Mouse (Mus musculus) neural tube, embryonic 13.5 days (tissue): ENCODE results near the gene Ppard. TPM values are rescaled to one million over a fixed set of nuclear protein-coding genes. Genes with fewer than 3 reads are reported as not detected.

ENCODE experiments used
- ATAC-seq: fragments of 200-750 bp; cut with Nextera tagmentation; 2 replicates; pipeline ENCODE4 v1.8.0; 2017; ENCODE audit warnings: low read depth, mild to moderate bottlenecking, moderate TSS enrichment, moderate library complexity
- H3K27ac ChIP-seq: fragments of 300-500 bp; sonication (generic); replicated peaks from 2 replicates; pipeline ENCODE4 v1.5.1; 2015; ENCODE audit warnings: moderate library complexity, mild to moderate bottlenecking, inconsistent platforms
- H3K27me3 ChIP-seq: fragments of 300-500 bp; sonication (generic); 2 replicates; pipeline ENCODE4 v1.6.1; 2015; ENCODE audit warnings: mild to moderate bottlenecking, inconsistent platforms
- H3K36me3 ChIP-seq: fragments of 300-500 bp; sonication (generic); 2 replicates; pipeline ENCODE4 v1.6.1; 2015; ENCODE audit warnings: mild to moderate bottlenecking, inconsistent platforms
- H3K4me1 ChIP-seq: fragments of 300-500 bp; sonication (generic); replicated peaks from 2 replicates; pipeline ENCODE4 v1.6.1; 2015; ENCODE audit warnings: inconsistent platforms
- H3K4me2 ChIP-seq: fragments of 300-500 bp; sonication (generic); 2 replicates; pipeline ENCODE4 v1.6.1; 2015; ENCODE audit warnings: inconsistent platforms, mild to moderate bottlenecking, moderate library complexity
- H3K4me3 ChIP-seq: fragments of 300-500 bp; sonication (generic); 2 replicates; pipeline ENCODE4 v1.5.1; 2015; ENCODE audit warnings: mild to moderate bottlenecking, inconsistent platforms
- H3K9ac ChIP-seq: fragments of 300-500 bp; sonication (generic); 2 replicates; pipeline ENCODE4 v1.6.1; 2015; ENCODE audit warnings: moderate library complexity, mild to moderate bottlenecking, inconsistent platforms
- H3K9me3 ChIP-seq: fragments of 300-500 bp; sonication (generic); 2 replicates; pipeline ENCODE4 v1.6.1; 2016; ENCODE audit warnings: inconsistent platforms
- WGBS: fragments of 180-500 bp; shearing (Covaris S2); methylation state at CpG from one replicate; pipeline ENCODE4 v1.1.7; 2015; 5-methylcytosine and 5-hydroxymethylcytosine counted together
- polyA plus RNA-seq: library from polyadenylated mRNA; unstranded; fragments of >200 nt; fragmentation: Nextera tagmentation; extraction: Ambion mirVana; gene quantifications from 2 replicates; pipeline ENCODE4 v1.2.1, GENCODE M21; 2015

The Ppard gene
- polyA plus RNA-seq, result 1.4 and 2.6 TPM in 2 replicates

- H3K36me3 ChIP-seq, result no peaks in the 10 kb centered on the region
- peak; percentile 94 for ATAC-seq
- peak within 1 kb of the TSS; percentile 80 for H3K9ac ChIP-seq
- H3K27ac ChIP-seq, result peak within 1 kb of the TSS; percentile 59; the same call in 1 of the 2 replicates
- under 1% methylated on average over 57 of the region's 57 CpGs for WGBS
- no peaks in the 10 kb centered on the region for H3K27me3 ChIP-seq
- H3K4me1 ChIP-seq, result peaks cover 39% of the 10 kb centered on the region
- H3K4me3 ChIP-seq, result peak within 1 kb of the TSS; percentile 73
- peak within 1 kb of the TSS; percentile 81 for H3K4me2 ChIP-seq
- no peaks in the 10 kb centered on the region for H3K9me3 ChIP-seq
Measured at GRCm38 (mm10) chr17:28232475-28233060, at the start of gene Ppard. Gene Ppard, plus strand, starts transcription at chr17:28232700.

GRCm38 (mm10) chr17:28184971-28185638 is 47.4 kb upstream of the Ppard start:
- no peak for ATAC-seq
- Histone ChIP-seq H3K27me3 (no peaks in the 10 kb centered on the region), H3K4me2 (no peak overlapping the region), H3K27ac (no peak overlapping the region), H3K4me3 (no peak overlapping the region), H3K9me3 (no peaks in the 10 kb centered on the region), H3K9ac (no peak overlapping the region), H3K36me3 (peaks cover 13% of the 10 kb centered on the region), H3K4me1 (peaks cover 32% of the 10 kb centered on the region)
- WGBS, result 87% methylated on average over 7 of the region's 7 CpGs

GRCm38 (mm10) chr17:28188313-28188712 is 44.2 kb upstream of the Ppard start:
- 92% methylated on average over 5 of the region's 5 CpGs for WGBS

DNA sequence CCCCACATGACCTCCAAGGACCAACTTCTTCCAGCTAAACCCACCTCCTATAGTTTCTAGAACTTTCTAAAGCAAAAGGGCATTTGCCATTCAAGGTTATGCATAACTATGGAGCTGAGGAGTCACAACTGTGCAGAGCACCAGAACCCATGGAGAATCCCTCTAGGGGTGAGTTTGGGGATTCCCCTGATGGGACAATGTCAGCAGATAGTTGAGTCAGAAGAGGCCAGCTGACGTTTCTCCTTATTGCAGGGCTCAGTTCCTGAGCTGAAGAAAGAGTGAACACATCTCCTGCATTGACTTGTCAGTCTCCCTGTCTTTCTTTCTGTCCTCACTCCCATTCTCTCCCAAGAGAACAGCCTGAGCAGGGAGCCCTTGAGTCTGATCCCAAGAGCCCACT is 39.7 kb upstream of the Ppard start:
- Histone ChIP-seq H3K9ac (no peak overlapping the region), H3K9me3 (no peaks in the 10 kb centered on the region), H3K27me3 (no peaks in the 10 kb centered on the region), H3K4me2 (no peak overlapping the region), H3K27ac (no peak overlapping the region), H3K4me3 (no peak overlapping the region), H3K4me1 (0 out of 2 replicates have a peak, but pooled peaks cover 3% of the 10 kb centered on the region), H3K36me3 (peaks cover 75% of the 10 kb centered on the region)
- 78% methylated on average over 1 of the region's 1 CpGs for WGBS
- no peak for ATAC-seq

More at GRCm38 (mm10) chr17:28188313-28188712, 44.2 kb upstream of the Ppard start:
- no peaks in the 10 kb centered on the region for H3K9me3 ChIP-seq
- no peak overlapping the region for H3K4me3 ChIP-seq
- ATAC-seq, result no peak
- H3K9ac ChIP-seq, result no peak overlapping the region
- no peaks in the 10 kb centered on the region for H3K27me3 ChIP-seq
- H3K4me2 ChIP-seq, result no peak overlapping the region
- H3K36me3 ChIP-seq, result peaks cover 44% of the 10 kb centered on the region
- peaks cover 2% of the 10 kb centered on the region; the same call in 1 of the 2 replicates for H3K4me1 ChIP-seq
- H3K27ac ChIP-seq, result no peak overlapping the region

DNA sequence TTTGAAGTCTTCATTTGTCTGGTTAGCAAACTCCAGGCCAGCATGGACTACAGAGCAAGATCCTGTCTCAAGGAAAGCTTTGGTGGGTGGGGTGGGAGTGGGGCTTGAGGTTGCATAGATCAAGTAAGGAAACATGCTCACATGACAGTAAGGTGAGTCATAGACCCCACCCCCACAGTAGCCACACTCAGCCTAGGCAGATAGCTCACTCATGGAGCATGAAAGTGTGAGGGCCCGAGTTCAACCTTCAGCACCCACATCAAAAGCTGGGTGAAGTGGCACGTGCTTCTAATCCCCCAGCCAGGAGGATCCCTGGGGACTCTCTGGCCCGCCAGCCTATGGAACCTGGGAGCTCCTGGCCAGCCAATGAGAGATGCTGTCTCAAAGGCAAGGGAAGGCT is 38.9 kb upstream of the Ppard start:
- no peak overlapping the region for H3K27ac ChIP-seq
- H3K9ac ChIP-seq, result no peak overlapping the region
- H3K4me3 ChIP-seq, result no peak overlapping the region
- WGBS, result 86% methylated on average over 3 of the region's 3 CpGs
- ATAC-seq, result no peak
- H3K4me2 ChIP-seq, result no peak overlapping the region
- H3K36me3 ChIP-seq, result peaks cover 83% of the 10 kb centered on the region
- H3K27me3 ChIP-seq, result no peaks in the 10 kb centered on the region
- H3K9me3 ChIP-seq, result no peaks in the 10 kb centered on the region
- H3K4me1 ChIP-seq, result 0 out of 2 replicates have a peak, but pooled peaks cover 3% of the 10 kb centered on the region

DNA sequence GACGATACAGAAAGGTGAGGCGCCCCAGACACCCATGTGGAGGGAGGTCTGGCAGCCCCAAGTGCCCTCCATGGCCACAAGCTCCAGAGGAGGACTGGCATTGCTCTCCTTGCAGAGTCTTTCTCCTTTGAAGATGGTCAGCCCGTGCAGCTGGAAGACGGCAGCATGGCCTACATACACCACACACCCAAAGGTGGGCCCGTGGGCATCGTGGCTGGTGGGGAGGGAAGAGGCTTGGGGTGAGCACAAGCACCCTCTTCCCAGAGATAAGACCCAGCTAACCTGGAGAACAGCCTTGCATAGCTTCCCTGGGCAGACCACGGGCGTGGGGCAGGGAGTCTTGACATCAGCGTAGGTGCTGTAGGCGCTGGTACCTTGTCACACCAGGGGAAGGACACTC is 37.5 kb upstream of the Ppard start:
- H3K4me1 ChIP-seq, result 0 out of 2 replicates have a peak, but pooled peaks cover 3% of the 10 kb centered on the region
- H3K9me3 ChIP-seq, result no peaks in the 10 kb centered on the region
- H3K9ac ChIP-seq, result no peak overlapping the region
- 97% methylated on average over 10 of the region's 10 CpGs for WGBS
- no peak overlapping the region for H3K4me2 ChIP-seq
- H3K4me3 ChIP-seq, result no peak overlapping the region
- H3K27ac ChIP-seq, result no peak overlapping the region
- H3K27me3 ChIP-seq, result no peaks in the 10 kb centered on the region
- peaks cover 89% of the 10 kb centered on the region for H3K36me3 ChIP-seq
- ATAC-seq, result no peak

DNA sequence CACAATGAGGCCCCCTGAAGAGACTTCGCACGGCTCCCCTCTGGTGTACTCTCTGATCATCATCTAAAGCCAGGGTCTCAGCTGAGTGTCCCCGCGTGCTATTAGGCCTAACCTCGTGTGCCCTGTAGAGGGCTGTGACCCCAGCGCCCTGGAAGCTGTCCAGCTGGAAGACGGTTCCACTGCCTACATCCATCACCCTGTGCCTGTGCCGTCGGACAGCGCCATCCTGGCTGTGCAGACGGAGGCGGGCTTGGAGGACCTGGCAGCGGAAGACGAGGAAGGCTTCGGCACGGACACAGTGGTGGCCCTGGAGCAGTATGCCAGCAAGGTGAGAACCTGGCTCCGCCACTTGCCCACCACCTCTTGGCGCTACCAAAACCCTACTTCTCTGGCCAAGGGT is 34.9 kb upstream of the Ppard start:
- H3K27me3 ChIP-seq, result no peaks in the 10 kb centered on the region
- 0 out of 2 replicates have a peak, but pooled peaks cover 3% of the 10 kb centered on the region for H3K4me1 ChIP-seq
- no peak overlapping the region; the same call in 1 of the 2 replicates for H3K27ac ChIP-seq
- no peak overlapping the region for H3K4me3 ChIP-seq
- H3K36me3 ChIP-seq, result peaks cover 91% of the 10 kb centered on the region
- no peak overlapping the region for H3K9ac ChIP-seq
- ATAC-seq, result no peak
- H3K4me2 ChIP-seq, result no peak overlapping the region
- H3K9me3 ChIP-seq, result no peaks in the 10 kb centered on the region
- 76% methylated on average over 18 of the region's 18 CpGs for WGBS

DNA sequence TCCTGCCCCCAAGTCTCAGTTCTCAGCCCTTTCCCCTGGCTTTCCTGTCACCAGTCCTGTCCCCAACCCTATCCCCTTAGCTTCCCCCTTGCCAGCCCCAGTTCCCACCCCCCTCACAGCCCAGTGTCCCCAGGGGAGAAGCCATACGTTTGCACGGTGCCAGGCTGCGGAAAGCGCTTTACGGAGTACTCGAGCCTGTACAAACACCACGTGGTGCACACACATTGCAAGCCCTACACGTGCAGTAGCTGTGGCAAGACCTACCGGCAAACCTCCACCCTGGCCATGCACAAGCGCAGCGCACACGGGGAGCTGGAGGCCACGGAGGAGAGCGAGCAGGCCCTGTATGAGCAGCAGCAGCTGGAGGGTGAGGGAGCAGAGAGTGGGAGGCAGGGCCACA is 30.5 kb upstream of the Ppard start:
- ATAC-seq, result no peak
- Histone ChIP-seq H3K27ac (no peak overlapping the region), H3K9me3 (no peaks in the 10 kb centered on the region), H3K4me2 (no peak overlapping the region), H3K4me1 (peaks cover 3% of the 10 kb centered on the region; the same call in 1 of the 2 replicates), H3K36me3 (peaks cover 83% of the 10 kb centered on the region), H3K4me3 (no peak overlapping the region), H3K9ac (no peak overlapping the region), H3K27me3 (no peaks in the 10 kb centered on the region)
- WGBS, result 81% methylated on average over 14 of the region's 14 CpGs

DNA sequence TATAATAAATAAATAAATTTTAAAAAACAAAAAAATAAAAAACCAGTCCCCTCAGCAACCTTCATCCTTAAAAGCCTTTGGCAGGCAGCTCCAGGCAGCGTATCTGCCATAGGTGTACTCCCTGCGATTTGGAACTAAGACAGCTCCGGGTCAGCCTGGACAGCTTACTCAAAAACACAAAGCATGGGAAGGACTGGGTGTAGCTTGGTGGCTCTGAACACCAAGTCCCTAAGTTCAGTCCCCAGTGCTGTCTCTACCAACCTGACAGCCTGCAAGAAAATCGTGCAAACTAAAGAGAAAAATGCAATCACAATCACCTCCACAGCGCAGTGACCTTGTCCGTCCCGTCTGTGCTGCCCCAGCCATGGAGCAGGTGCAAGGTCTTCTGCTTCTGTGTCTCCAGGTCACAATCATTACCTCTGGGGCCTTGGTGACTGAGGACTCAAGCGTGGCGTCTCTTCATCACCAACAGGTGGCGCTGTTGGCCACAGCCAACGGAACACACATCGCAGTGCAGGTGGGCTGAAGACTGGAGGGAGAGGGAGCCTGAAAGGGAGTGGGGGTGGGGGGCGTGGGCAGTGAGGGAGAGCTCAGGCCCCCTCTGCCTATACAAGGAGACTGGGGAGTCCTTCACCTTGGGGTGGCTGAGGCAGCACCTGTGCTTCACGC is 28.3 kb upstream of the Ppard start:
- H3K4me1 ChIP-seq, result peaks cover 15% of the 10 kb centered on the region
- H3K4me2 ChIP-seq, result no peak overlapping the region
- H3K9ac ChIP-seq, result no peak overlapping the region
- H3K4me3 ChIP-seq, result no peak overlapping the region
- peaks cover 63% of the 10 kb centered on the region for H3K36me3 ChIP-seq
- 0 out of 2 replicates have a peak, but pooled peaks have one; percentile 28 for ATAC-seq
- no peak overlapping the region for H3K27ac ChIP-seq
- WGBS, result 40% methylated on average over 14 of the region's 14 CpGs
- H3K27me3 ChIP-seq, result no peaks in the 10 kb centered on the region
- no peaks in the 10 kb centered on the region for H3K9me3 ChIP-seq

DNA sequence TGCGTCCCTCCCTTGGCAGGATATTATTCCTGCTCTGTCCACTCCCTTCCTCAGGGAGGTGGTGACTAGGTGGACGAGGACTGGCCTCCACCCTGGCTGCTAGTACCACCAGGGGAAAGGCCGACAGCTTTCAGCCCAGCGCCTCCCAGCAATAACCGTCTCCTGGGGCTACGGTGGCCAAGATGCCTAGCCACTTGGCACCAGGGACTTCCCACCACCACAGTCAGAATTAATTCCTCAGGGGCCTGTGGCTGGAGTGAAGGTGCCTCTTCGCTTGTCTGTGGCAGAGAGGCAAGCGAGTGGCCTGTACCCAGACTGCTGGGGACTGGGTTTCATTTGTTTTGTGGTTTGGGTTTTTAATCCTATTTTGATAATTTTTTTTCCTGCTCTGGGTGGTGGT is 27.1 kb upstream of the Ppard start:
- H3K36me3 ChIP-seq, result peaks cover 51% of the 10 kb centered on the region
- ATAC-seq, result no peak
- H3K9me3 ChIP-seq, result no peaks in the 10 kb centered on the region
- H3K4me1 ChIP-seq, result peaks cover 15% of the 10 kb centered on the region
- H3K27ac ChIP-seq, result no peak overlapping the region
- no peak overlapping the region for H3K4me3 ChIP-seq
- H3K9ac ChIP-seq, result no peak overlapping the region
- WGBS, result 88% methylated on average over 8 of the region's 8 CpGs
- no peak overlapping the region for H3K4me2 ChIP-seq
- no peaks in the 10 kb centered on the region for H3K27me3 ChIP-seq

DNA sequence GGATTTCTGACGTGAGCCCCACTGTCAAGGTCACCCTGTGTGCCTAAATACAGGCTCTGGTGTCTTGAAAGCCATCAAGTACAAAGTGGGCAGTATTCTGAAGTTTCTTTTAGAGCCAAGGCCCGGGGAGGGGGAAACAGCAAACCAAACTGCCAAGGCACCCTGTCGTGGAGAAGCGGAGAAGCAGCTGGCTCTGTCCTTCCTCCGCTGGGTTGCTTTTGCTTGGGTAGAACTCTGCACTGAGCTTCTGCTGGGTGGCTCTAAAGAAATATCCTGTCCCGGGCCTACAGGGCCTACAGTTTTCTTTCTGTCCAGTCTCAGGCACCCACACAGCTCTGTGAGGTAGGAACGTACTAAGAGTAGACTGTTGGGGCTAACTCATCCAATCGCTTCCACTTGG is 25.4 kb upstream of the Ppard start:
- Histone ChIP-seq H3K36me3 (peaks cover 34% of the 10 kb centered on the region), H3K9ac (peak overlapping the region; percentile 52; the same call in 1 of the 2 replicates), H3K4me2 (peak overlapping the region; percentile 40; the same call in 1 of the 2 replicates), H3K4me3 (no peak overlapping the region), H3K4me1 (peaks cover 15% of the 10 kb centered on the region), H3K9me3 (no peaks in the 10 kb centered on the region), H3K27ac (peak overlapping the region; percentile 68), H3K27me3 (no peaks in the 10 kb centered on the region)
- WGBS, result 74% methylated on average over 8 of the region's 8 CpGs
- no peak for ATAC-seq
